Mouse (Mus musculus) liver, embryonic 12.5 days (tissue): ENCODE measurements at regions not wholly inside any gene's neighbourhood (a gene's known extent, or its start where the extent isn't known, plus 50 kb on each side); places are given as distances from the start of the nearest gene placed in this dataset.

Experiments
- ATAC-seq: fragments of 200-750 bp; cut with Nextera tagmentation; 2 replicates; pipeline ENCODE4 v1.8.0; 2017; ENCODE audit warnings: moderate number of reproducible peaks, mild to moderate bottlenecking, moderate library complexity
- H3K27ac ChIP-seq: fragments of 300-500 bp; sonication (generic); 2 replicates; pipeline ENCODE4 v1.5.1; 2016; ENCODE audit warnings: mild to moderate bottlenecking
- H3K27me3 ChIP-seq: fragments of 300-500 bp; sonication (generic); replicated peaks from 2 replicates; pipeline ENCODE4 v1.6.1; 2016; ENCODE audit warnings: mild to moderate bottlenecking, moderate library complexity
- H3K36me3 ChIP-seq: fragments of 300-500 bp; sonication (generic); 2 replicates; pipeline ENCODE4 v1.6.1; 2016; ENCODE audit warnings: mild to moderate bottlenecking, moderate library complexity
- H3K4me1 ChIP-seq: fragments of 300-500 bp; sonication (generic); 2 replicates; pipeline ENCODE4 v1.6.1; 2016
- H3K4me2 ChIP-seq: fragments of 300-500 bp; sonication (generic); 2 replicates; pipeline ENCODE4 v1.6.1; 2016; ENCODE audit warnings: mild to moderate bottlenecking, moderate library complexity
- H3K4me3 ChIP-seq: fragments of 300-500 bp; sonication (generic); 2 replicates; pipeline ENCODE4 v1.5.1; 2016; ENCODE audit warnings: mild to moderate bottlenecking, moderate library complexity
- H3K9ac ChIP-seq: fragments of 300-500 bp; sonication (generic); 2 replicates; pipeline ENCODE4 v1.6.1; 2016; ENCODE audit warnings: mild to moderate bottlenecking, moderate library complexity
- H3K9me3 ChIP-seq: fragments of 300-500 bp; sonication (generic); replicated peaks from 2 replicates; pipeline ENCODE4 v1.6.1; 2016; ENCODE audit warnings: mild to moderate bottlenecking, moderate library complexity
- WGBS: fragments of 180-500 bp; shearing (Covaris S2); methylation state at CpG from one replicate; pipeline ENCODE4 v1.1.7; 2016; ENCODE audit not compliant: insufficient replicate concordance; 5-methylcytosine and 5-hydroxymethylcytosine counted together

GRCm38 (mm10) chr11:112587386-112587785 lies 194.6 kb upstream of the Sox9 start:
- Histone ChIP-seq H3K4me3 (no peak overlapping the region), H3K9ac (no peak overlapping the region), H3K4me2 (no peak overlapping the region), H3K9me3 (peaks cover 18% of the 10 kb centered on the region; the same call in 1 of the 2 replicates), H3K36me3 (no peaks in the 10 kb centered on the region), H3K27me3 (no peaks in the 10 kb centered on the region), H3K27ac (no peak overlapping the region), H3K4me1 (no peaks in the 10 kb centered on the region)
- no peak for ATAC-seq

DNA sequence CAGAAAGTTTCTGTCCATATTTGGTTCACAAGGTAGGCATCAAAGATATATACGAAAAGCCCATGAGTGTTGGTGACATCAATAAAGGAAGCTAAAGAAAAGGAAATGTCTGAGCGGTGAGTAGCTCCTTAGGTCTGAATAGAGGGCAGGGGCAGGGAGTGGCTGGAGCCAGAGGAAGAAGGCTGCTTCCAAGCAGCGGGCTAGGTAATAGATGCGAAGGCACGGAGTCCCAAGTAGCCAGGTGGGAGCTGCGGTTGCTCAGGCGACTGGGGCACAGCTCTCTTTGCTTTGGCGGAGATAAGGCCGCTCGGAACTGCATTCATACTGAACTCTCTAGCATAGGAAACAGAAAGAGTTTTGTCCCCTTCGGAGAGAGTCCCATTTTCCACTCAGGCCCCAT lies 193.9 kb upstream of the Sox9 start:
- no peaks in the 10 kb centered on the region for H3K36me3 ChIP-seq
- 64% methylated on average over 11 of the region's 11 CpGs for WGBS
- no peaks in the 10 kb centered on the region for H3K27me3 ChIP-seq
- no peak overlapping the region for H3K27ac ChIP-seq
- no peak overlapping the region for H3K9ac ChIP-seq
- no peak overlapping the region for H3K4me2 ChIP-seq
- ATAC-seq = no peak
- no peaks in the 10 kb centered on the region for H3K4me1 ChIP-seq
- no peak overlapping the region for H3K4me3 ChIP-seq
- H3K9me3 ChIP-seq = peaks cover 18% of the 10 kb centered on the region; the same call in 1 of the 2 replicates

- Histone ChIP-seq H3K4me1 (no peaks in the 10 kb centered on the region), H3K27ac (no peak overlapping the region), H3K36me3 (no peaks in the 10 kb centered on the region), H3K27me3 (no peaks in the 10 kb centered on the region), H3K4me2 (no peak overlapping the region), H3K4me3 (no peak overlapping the region), H3K9ac (no peak overlapping the region), H3K9me3 (peaks cover 18% of the 10 kb centered on the region; the same call in 1 of the 2 replicates)
- WGBS = 76% methylated on average over 7 of the region's 7 CpGs
- no peak for ATAC-seq
Measured at GRCm38 (mm10) chr11:112590214-112590613, 191.8 kb upstream of the Sox9 start.

DNA sequence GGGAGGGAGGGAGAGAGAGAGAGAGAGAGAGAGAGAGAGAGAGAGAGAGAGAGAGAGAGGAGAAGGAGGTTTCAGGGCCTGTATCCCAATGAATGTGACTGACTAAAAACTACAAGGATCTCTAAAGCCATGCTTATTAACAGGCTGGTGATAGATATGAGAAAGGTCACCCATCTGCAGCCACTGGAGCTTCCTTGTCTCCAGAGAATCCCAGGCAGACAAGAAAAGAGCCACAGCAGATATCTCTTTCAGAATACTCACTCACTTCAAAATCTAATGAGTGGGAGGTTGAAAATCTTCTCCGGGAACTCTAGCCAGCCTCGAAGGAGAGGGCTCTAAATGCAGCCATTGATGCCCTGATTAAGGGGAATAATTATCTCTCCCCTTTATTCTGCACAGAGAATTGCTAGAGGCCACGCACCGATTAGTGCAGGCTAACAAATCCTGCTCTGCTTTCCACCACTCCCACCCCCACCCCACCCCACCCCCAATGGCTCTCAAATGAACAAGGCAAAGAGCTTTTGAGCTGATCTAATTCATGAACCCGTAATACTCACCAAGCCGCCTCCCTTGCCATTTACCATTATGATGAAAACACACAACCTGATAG lies 189.5 kb upstream of the Sox9 start:
- no peak overlapping the region for H3K9ac ChIP-seq
- H3K9me3 ChIP-seq = peaks cover 14% of the 10 kb centered on the region; the same call in 1 of the 2 replicates
- no peak overlapping the region for H3K4me3 ChIP-seq
- no peaks in the 10 kb centered on the region for H3K36me3 ChIP-seq
- H3K4me1 ChIP-seq = no peaks in the 10 kb centered on the region
- ATAC-seq = no peak
- WGBS = 61% methylated on average over 6 of the region's 6 CpGs
- no peak overlapping the region for H3K27ac ChIP-seq
- H3K27me3 ChIP-seq = no peaks in the 10 kb centered on the region
- no peak overlapping the region for H3K4me2 ChIP-seq

- Histone ChIP-seq H3K9ac (no peak overlapping the region), H3K9me3 (peaks cover 14% of the 10 kb centered on the region; the same call in 1 of the 2 replicates), H3K4me3 (no peak overlapping the region), H3K27ac (no peak overlapping the region), H3K4me2 (no peak overlapping the region), H3K36me3 (no peaks in the 10 kb centered on the region), H3K4me1 (no peaks in the 10 kb centered on the region), H3K27me3 (no peaks in the 10 kb centered on the region)
- 66% methylated on average over 10 of the region's 10 CpGs for WGBS
- no peak for ATAC-seq
Measured at GRCm38 (mm10) chr11:112593821-112594220, 188.2 kb upstream of the Sox9 start.

DNA sequence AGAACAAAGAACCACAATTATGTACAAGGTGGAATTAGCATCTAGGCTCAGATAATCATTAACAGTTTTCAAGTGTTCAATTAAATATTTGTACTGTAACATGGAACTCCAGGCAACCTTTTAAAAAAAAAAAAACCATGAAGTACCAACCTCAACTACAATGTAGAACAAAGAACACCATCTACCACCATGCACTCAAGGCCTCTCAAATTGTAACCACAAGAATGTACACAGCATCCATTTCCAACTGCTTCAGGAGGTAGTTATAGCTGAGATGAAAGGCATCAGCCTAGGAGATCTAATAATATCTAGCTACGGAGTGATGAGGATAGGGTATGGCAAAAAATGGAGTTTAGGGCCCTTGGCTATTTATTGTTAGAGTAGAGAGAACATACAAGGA lies 174.7 kb upstream of the Sox9 start:
- no peak overlapping the region for H3K4me2 ChIP-seq
- ATAC-seq = no peak
- H3K36me3 ChIP-seq = no peaks in the 10 kb centered on the region
- H3K27ac ChIP-seq = no peak overlapping the region
- no peaks in the 10 kb centered on the region for H3K9me3 ChIP-seq
- WGBS = 68% methylated on average over 1 of the region's 1 CpGs
- H3K4me1 ChIP-seq = no peaks in the 10 kb centered on the region
- no peaks in the 10 kb centered on the region for H3K27me3 ChIP-seq
- no peak overlapping the region for H3K4me3 ChIP-seq
- H3K9ac ChIP-seq = no peak overlapping the region

- Histone ChIP-seq H3K27ac (no peak overlapping the region), H3K27me3 (no peaks in the 10 kb centered on the region), H3K4me3 (no peak overlapping the region), H3K4me1 (no peaks in the 10 kb centered on the region), H3K9ac (no peak overlapping the region), H3K36me3 (no peaks in the 10 kb centered on the region), H3K9me3 (no peaks in the 10 kb centered on the region), H3K4me2 (no peak overlapping the region)
- 55% methylated on average over 3 of the region's 3 CpGs for WGBS
- no peak for ATAC-seq
Measured at GRCm38 (mm10) chr11:112609277-112609676, 172.7 kb upstream of the Sox9 start.

DNA sequence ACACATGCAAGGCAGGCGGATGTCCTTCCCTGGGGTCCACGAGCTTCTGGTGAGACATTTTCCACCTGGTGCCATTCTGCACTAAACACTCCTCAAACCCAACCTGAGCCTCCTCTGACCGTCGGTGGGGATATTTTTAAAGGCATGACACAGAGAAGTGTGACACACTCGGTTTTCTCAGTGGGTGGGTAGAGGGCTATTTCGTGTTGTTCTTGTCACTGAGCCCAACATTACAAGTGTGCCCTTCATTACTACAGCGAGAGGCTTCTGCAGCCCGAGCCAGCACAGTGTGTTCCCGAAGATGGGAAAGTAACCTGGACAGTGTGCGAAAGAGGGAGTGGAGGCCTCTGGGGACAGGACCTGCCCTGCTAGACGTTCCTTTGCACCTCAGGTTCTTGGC lies 171.0 kb upstream of the Sox9 start:
- Histone ChIP-seq H3K4me3 (no peak overlapping the region), H3K4me2 (no peak overlapping the region), H3K36me3 (no peaks in the 10 kb centered on the region), H3K9me3 (no peaks in the 10 kb centered on the region), H3K27ac (no peak overlapping the region), H3K27me3 (no peaks in the 10 kb centered on the region), H3K9ac (no peak overlapping the region), H3K4me1 (no peaks in the 10 kb centered on the region)
- no peak for ATAC-seq
- WGBS = 70% methylated on average over 11 of the region's 11 CpGs

GRCm38 (mm10) chr11:112615629-112616028 lies 166.4 kb upstream of the Sox9 start:
- H3K4me3 ChIP-seq = no peak overlapping the region
- H3K9ac ChIP-seq = no peak overlapping the region
- 0 out of 2 replicates have a peak, but pooled peaks cover 2% of the 10 kb centered on the region for H3K9me3 ChIP-seq
- no peaks in the 10 kb centered on the region for H3K27me3 ChIP-seq
- no peak overlapping the region for H3K4me2 ChIP-seq
- H3K27ac ChIP-seq = no peak overlapping the region
- WGBS = 60% methylated on average over 4 of the region's 4 CpGs
- no peaks in the 10 kb centered on the region for H3K36me3 ChIP-seq
- no peak for ATAC-seq
- H3K4me1 ChIP-seq = no peaks in the 10 kb centered on the region

GRCm38 (mm10) chr11:112616942-112617341 lies 165.1 kb upstream of the Sox9 start:
- Histone ChIP-seq H3K27ac (no peak overlapping the region), H3K36me3 (no peaks in the 10 kb centered on the region), H3K9me3 (0 out of 2 replicates have a peak, but pooled peaks cover 2% of the 10 kb centered on the region), H3K4me2 (no peak overlapping the region), H3K27me3 (no peaks in the 10 kb centered on the region), H3K9ac (no peak overlapping the region), H3K4me1 (no peaks in the 10 kb centered on the region), H3K4me3 (no peak overlapping the region)
- ATAC-seq = no peak
- 69% methylated on average over 2 of the region's 2 CpGs for WGBS

DNA sequence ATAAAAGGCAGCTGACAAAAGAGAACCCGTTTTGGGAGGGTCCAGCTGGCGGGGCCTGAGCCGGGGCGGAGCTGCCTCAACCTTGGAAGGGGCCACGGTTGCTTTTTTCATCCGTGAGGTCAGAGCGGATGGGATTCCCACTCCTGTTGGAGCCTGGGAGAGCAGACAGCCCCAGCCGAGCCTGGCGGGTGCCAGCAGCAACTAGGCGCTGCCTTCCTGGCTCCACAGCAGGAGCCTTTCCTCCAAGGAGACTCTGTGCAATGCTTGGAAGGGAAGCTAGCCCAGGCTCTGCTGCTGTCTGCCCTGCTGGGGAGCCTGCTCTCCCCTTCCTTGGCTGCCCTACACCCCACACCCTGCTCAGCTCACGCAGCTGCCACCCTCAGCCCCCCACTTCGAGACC lies 161.1 kb upstream of the Sox9 start:
- Histone ChIP-seq H3K4me3 (no peak overlapping the region), H3K4me2 (no peak overlapping the region), H3K36me3 (no peaks in the 10 kb centered on the region), H3K27ac (no peak overlapping the region), H3K9ac (no peak overlapping the region), H3K27me3 (no peaks in the 10 kb centered on the region), H3K4me1 (no peaks in the 10 kb centered on the region), H3K9me3 (0 out of 2 replicates have a peak, but pooled peaks cover 2% of the 10 kb centered on the region)
- WGBS = 29% methylated on average over 12 of the region's 12 CpGs
- ATAC-seq = no peak

DNA sequence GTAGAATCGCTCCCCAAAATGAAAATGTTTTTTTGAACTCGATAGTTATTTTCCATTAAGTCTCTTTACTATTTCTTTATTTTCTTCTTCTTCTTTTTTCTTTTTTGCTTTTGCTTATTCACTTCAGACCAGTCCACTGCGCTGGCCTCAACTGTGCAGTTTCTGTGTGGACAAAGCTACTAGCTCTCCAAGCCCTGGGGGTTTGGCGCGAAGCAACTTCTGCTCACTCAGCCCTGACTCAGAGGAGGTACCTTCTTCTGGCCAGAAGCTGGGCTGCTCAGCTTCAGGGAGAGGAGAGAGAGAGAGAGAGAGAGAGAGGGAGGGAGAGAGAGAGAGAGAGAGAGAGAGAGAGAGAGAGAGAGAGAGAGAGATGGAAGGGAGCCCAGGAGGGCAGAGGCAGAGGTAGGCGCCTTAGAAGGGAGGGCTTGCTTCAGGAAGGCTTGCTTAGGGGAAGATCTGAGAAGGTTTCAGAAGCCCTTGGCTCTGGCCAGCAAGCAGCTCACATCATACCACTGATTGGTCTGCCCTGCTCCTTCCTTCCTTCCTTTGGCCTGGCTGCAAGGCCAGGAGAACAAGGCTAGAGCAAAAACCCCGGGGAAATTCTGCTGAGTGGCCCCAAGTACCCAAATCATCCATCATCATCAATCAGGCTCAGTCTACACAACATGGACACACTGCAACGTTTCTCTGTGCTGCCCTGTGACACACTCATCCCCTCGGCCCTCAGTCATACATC lies 160.5 kb upstream of the Sox9 start:
- Histone ChIP-seq H3K36me3 (no peaks in the 10 kb centered on the region), H3K9me3 (0 out of 2 replicates have a peak, but pooled peaks cover 2% of the 10 kb centered on the region), H3K4me1 (no peaks in the 10 kb centered on the region), H3K4me3 (no peak overlapping the region), H3K27ac (no peak overlapping the region), H3K4me2 (no peak overlapping the region), H3K27me3 (no peaks in the 10 kb centered on the region), H3K9ac (no peak overlapping the region)
- WGBS = 45% methylated on average over 8 of the region's 9 CpGs
- ATAC-seq = no peak
